Mouse (Mus musculus) thymus, adult 2 months (tissue): ENCODE data around the gene Lhfpl2.

Experiments used
- CTCF ChIP-seq: fragments of 200-500 bp; IDR thresholded peaks from 2 replicates; pipeline ENCODE4 v1.5.1; 2012; ENCODE audit warnings: mild to moderate bottlenecking, control low read depth, low read length, moderate library complexity, borderline replicate concordance; ENCODE audit not compliant: control insufficient read depth, poor library complexity, insufficient read depth; ENCODE audit errors: extremely low read depth
- POLR2A ChIP-seq: fragments of 200-500 bp; IDR thresholded peaks from 2 replicates; pipeline ENCODE4 v1.6.1; 2012; ENCODE audit warnings: mild to moderate bottlenecking, low read length, control low read depth, moderate library complexity; ENCODE audit not compliant: control insufficient read depth, poor library complexity, insufficient read depth; ENCODE audit errors: extremely low read depth

DNA sequence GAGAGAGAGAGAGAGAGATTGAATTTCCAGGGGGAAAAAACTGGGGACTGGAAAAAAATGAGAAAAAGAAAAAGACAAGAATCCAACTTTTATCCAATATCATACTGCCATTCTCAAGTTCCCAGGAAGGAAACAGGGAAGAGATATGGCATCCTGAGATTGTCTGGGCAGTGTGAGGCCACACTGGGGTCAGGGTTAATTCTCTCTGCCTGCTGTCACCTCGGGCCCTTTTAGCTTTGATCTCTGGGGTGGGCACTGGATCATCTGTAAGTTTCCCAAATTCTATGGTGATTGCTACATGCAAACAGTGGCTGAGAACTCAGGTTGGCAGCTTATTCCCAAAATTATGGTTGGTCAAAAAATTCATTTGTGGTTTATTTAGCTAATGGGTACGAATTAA, 33.8 kb downstream of the Lhfpl2 start:
- no peak for TF ChIP-seq POLR2A
- no peak for TF ChIP-seq CTCF
